Mouse (Mus musculus) central nervous system, embryonic 11.5 days (tissue): Measurements from ENCODE around the gene Apln. TPM values are rescaled to one million over a fixed set of nuclear protein-coding genes. Genes with fewer than 3 reads are reported as not detected.

ENCODE experiments used
- polyA plus RNA-seq: library from polyadenylated mRNA; depleted of rRNA; stranded (reverse); fragments of >200 nt; gene quantifications from 2 replicates; pipeline ENCODE4 v1.2.3, GENCODE M21; 2012; rRNA removed

The Apln gene
- polyA plus RNA-seq, result 4.0 and 4.2 TPM in 2 replicates

DNA sequence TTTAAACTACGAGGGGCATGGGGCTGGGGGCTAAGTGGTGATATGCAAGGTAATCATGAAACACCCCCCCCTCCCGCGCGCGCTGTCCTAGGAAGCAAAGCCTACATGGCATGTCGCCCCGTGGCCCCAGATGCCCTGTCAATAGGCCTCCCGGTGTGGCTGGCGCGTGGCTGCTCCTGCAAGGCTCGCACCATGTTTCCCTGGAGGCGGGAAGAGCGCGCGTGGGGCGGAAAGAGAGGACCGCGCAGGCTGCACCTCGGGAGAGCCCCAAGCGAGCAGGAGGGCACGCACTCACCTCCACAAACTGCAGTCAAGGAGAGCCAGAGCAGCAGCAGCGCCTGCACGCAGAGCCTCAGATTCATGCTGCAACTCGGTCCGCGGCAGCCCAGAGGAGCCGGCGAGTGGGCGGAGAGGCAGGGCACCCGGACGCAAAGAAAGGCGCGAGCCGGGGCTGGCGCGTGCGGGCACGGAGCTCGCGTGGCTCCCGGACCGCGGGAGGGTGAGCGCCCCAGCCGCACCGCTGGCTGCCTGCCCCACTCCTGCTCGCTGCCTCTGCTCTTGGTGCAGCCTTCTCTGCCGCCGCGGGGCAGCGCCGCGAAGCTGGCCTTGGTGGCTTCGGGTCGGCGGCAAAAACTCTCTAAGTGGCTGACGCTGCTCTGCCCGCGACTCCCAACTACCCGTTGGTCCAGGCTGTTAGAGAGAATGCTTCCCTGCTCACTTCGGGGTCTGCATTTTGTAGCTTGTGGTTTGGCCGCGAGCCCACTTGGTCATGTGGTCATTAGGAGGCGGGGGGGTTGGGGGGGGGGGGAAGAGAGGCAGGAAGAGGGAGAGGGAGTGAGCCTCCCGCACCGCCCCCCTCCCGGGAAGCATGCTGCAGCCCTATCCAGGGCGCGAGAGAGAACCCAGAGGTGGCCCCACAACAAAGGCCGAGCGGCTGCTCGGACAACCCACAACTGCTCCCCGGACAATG is at the start of gene Apln:
Gene Apln, minus strand, starts transcription at position 710 of the 970 bp plus-strand sequence.

Other genes starting within 250 kb of the Apln start
- 16.8 and 18.0 TPM in 2 replicates for gene Smarca1, start 141.9 kb downstream of the Apln start, polyA plus RNA-seq
- 16.0 and 35.2 TPM in 2 replicates for gene Ocrl, start 122.5 kb downstream of the Apln start, polyA plus RNA-seq
- 1.4 and 1.8 TPM in 2 replicates for gene Xpnpep2, start 73.9 kb upstream of the Apln start, polyA plus RNA-seq
- gene Sash3, start 111.6 kb upstream of the Apln start, polyA plus RNA-seq, result 1.1 and 1.3 TPM in 2 replicates
- 20.4 and 28.4 TPM in 2 replicates for gene Zdhhc9, start 174.0 kb upstream of the Apln start, polyA plus RNA-seq
- 29.7 and 41.2 TPM in 2 replicates for gene Utp14a, start 222.0 kb upstream of the Apln start, polyA plus RNA-seq